Mouse (Mus musculus) olfactory bulb, adult 2 months (tissue): Measurements from ENCODE around the gene Uvrag.

Source experiments
- CTCF ChIP-seq: fragments of 200-500 bp; IDR thresholded peaks from 2 replicates; pipeline ENCODE4 v1.5.1; 2012; ENCODE audit warnings: low read depth, mild to moderate bottlenecking, low read length, moderate library complexity; ENCODE audit not compliant: insufficient read depth
- POLR2A ChIP-seq: fragments of 200-500 bp; IDR thresholded peaks from 2 replicates; pipeline ENCODE4 v1.6.1; 2012; ENCODE audit warnings: mild to moderate bottlenecking, low read depth, low read length, moderate library complexity; ENCODE audit not compliant: insufficient read depth

DNA sequence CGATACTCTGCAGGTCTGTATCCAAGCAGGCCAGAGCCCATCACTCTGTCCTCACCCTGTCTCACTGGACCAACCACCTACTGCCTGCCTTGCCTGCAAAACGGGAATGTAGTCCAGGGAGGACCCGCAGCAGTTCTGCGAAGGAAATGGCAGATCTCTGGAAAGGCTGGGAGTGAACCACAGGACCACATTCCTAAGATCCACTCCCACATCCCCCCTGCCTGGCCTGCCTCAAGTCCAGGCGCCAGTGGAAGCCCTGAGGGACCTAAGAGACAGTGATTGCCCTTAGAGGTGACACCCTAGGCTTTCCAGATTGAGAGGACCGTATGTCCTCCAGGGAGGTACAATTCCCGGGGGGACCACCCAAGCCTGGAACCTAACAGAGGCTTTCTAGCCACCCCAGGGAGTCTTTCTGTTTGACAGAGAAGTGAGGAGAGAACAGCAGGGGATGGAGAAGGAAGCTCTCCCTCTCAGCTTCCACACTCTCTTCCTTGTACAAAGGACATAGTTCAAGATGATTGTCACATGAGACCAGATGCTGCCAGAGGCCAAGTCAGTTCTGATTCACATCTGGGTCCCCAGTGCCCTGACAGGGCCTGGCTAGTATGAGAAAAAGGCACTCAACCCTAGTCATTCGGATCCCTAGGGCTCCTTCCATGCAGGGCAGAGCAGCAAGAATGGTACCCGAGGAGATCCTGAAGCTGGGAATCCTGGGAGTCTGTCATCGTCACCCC, 31.0 kb upstream of the Uvrag start:
- TF ChIP-seq POLR2A, result no peak
- TF ChIP-seq CTCF, result no peak
